Mouse (Mus musculus) hindbrain, embryonic 13.5 days (tissue): Measurements from ENCODE around the gene Nectin4. TPM values are rescaled to one million over a fixed set of nuclear protein-coding genes. Genes with fewer than 3 reads are reported as not detected.
"Not testable (repeated sequence)": the region's sequence is repeated elsewhere in the genome, so short reads cannot be mapped to it uniquely, and the experiment has no call there.

Experiments used
- ATAC-seq: fragments of 200-750 bp; cut with Nextera tagmentation; 2 replicates; pipeline ENCODE4 v1.8.0; 2017; ENCODE audit warnings: moderate TSS enrichment; ENCODE audit not compliant: low FRiP score
- H3K27ac ChIP-seq: fragments of 300-500 bp; sonication (generic); 2 replicates; pipeline ENCODE4 v1.5.1; 2015; ENCODE audit warnings: inconsistent platforms, mild to moderate bottlenecking, moderate library complexity
- H3K27me3 ChIP-seq: fragments of 300-500 bp; sonication (generic); 2 replicates; pipeline ENCODE4 v1.6.1; 2015; ENCODE audit warnings: mild to moderate bottlenecking, inconsistent platforms
- H3K36me3 ChIP-seq: fragments of 300-500 bp; sonication (generic); 2 replicates; pipeline ENCODE4 v1.6.1; 2015; ENCODE audit warnings: mild to moderate bottlenecking, inconsistent platforms
- H3K4me1 ChIP-seq: fragments of 300-500 bp; sonication (generic); replicated peaks from 2 replicates; pipeline ENCODE4 v1.6.1; 2015; ENCODE audit warnings: inconsistent platforms
- H3K4me2 ChIP-seq: fragments of 300-500 bp; sonication (generic); 2 replicates; pipeline ENCODE4 v1.6.1; 2015; ENCODE audit warnings: inconsistent platforms, mild to moderate bottlenecking, moderate library complexity
- H3K4me3 ChIP-seq: fragments of 300-500 bp; sonication (generic); 2 replicates; pipeline ENCODE4 v1.5.1; 2015; ENCODE audit warnings: mild to moderate bottlenecking, inconsistent platforms
- H3K9ac ChIP-seq: fragments of 300-500 bp; sonication (generic); 2 replicates; pipeline ENCODE4 v1.6.1; 2015; ENCODE audit warnings: mild to moderate bottlenecking, inconsistent platforms
- H3K9me3 ChIP-seq: fragments of 300-500 bp; sonication (generic); 2 replicates; pipeline ENCODE4 v1.6.1; 2016; ENCODE audit warnings: inconsistent platforms
- WGBS: fragments of 180-500 bp; shearing (Covaris S2); methylation state at CpG from one replicate; pipeline ENCODE4 v1.1.7; 2015; 5-methylcytosine and 5-hydroxymethylcytosine counted together
- polyA plus RNA-seq: library from polyadenylated mRNA; unstranded; fragments of >200 nt; fragmentation: Nextera tagmentation; extraction: Ambion mirVana; gene quantifications from 2 replicates; pipeline ENCODE4 v1.2.1, GENCODE M21; 2015

The Nectin4 gene
- polyA plus RNA-seq: 1.4 and 1.7 TPM in 2 replicates

DNA sequence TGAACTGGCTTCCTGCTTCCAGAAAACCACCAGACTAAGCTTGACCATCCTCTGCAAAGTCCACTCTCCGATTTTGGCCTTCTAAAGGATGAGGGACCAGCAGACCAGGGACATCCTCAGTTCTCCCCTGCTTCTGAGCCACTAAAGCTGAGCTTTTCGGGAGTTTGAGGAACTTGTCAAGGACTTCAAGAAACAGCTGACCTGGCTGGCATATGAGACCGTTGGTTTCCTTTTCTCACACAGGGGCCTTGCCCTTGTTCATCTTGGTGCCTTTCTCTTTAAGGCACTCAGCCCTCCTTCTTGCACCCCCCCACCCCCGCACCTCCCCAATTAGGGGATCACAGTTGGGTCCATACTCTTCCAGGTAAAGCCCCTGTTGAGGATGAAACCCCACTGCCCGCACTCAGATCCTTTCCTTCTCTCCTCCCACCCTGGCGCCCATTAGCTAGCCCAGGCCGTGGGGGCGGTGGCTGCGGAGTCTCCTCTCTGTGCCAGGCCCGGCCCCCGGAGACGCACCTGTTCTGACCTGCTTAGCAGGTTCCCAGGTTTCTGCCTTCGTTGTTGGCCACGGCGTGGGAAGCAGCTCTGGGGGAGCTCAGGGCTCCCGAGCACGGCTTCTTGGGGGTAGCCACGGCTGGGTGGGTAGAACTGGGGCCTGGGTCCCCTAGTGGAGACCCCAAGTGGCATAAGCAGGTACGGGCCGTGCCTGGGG is at the start of gene Nectin4:
TSS of gene Nectin4 (plus strand) at position 255 of the 712 bp plus-strand sequence.
- Histone ChIP-seq H3K4me2 (no peak within 1 kb of the TSS), H3K27me3 (peaks cover 24% of the 10 kb centered on the region; the same call in 1 of the 2 replicates)
- WGBS: 41% methylated on average over 20 of the region's 20 CpGs

DNA sequence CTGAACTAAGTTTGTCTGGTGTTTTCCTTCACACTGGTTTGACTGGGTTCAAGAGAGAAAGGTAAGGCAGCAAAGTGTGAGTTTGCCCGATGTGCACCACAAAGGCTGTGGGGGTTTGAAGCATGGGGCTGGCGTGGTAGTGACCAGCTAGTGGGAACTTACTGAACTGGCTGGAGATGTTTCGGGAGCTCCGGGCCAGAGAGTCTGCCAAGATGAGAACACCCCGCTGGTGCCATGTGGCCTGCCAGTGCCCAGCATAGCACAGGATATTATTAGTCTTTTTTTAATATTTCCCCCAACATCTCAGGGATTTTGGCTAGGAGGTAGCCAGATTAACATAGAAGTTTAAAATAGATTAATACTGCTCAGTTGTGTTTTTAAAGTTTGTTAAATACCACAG is 49.7 kb upstream of the Nectin4 start:
- WGBS: 18% methylated on average over 5 of the region's 5 CpGs
- Histone ChIP-seq H3K4me2 (no peak overlapping the region), H3K27me3 (no peaks in the 10 kb centered on the region), H3K27ac (no peak overlapping the region), H3K4me3 (peak overlapping the region; percentile 7; the same call in 1 of the 2 replicates), H3K36me3 (no peaks in the 10 kb centered on the region), H3K4me1 (no peaks in the 10 kb centered on the region), H3K9me3 (no peaks in the 10 kb centered on the region), H3K9ac (no peak overlapping the region)
- ATAC-seq: no peak

More for the DNA sequence above, at the start of gene Nectin4:
- Histone ChIP-seq H3K9ac (no peak within 1 kb of the TSS), H3K4me3 (no peak within 1 kb of the TSS), H3K27ac (no peak within 1 kb of the TSS), H3K9me3 (no peaks in the 10 kb centered on the region), H3K4me1 (no peaks in the 10 kb centered on the region), H3K36me3 (no peaks in the 10 kb centered on the region)
- ATAC-seq: no peak

GRCm38 (mm10) chr1:171321415-171321814 is 48.5 kb upstream of the Nectin4 start:
- peaks cover 10% of the 10 kb centered on the region for H3K4me1 ChIP-seq
- H3K9me3 ChIP-seq: no peaks in the 10 kb centered on the region
- no peaks in the 10 kb centered on the region for H3K27me3 ChIP-seq
- no peak overlapping the region for H3K4me2 ChIP-seq
- H3K27ac ChIP-seq: no peak overlapping the region
- H3K9ac ChIP-seq: no peak overlapping the region
- 0 out of 2 replicates have a peak, but pooled peaks cover 2% of the 10 kb centered on the region for H3K36me3 ChIP-seq
- no peak overlapping the region for H3K4me3 ChIP-seq
- no peak for ATAC-seq

GRCm38 (mm10) chr1:171322012-171322411 is 47.9 kb upstream of the Nectin4 start:
- H3K4me2 ChIP-seq: no peak overlapping the region
- ATAC-seq: peak; percentile 49; the same call in 1 of the 2 replicates

GRCm38 (mm10) chr1:171325571-171325970 is 44.3 kb upstream of the Nectin4 start:
- Histone ChIP-seq H3K27me3 (no peaks in the 10 kb centered on the region), H3K9ac (no peak overlapping the region), H3K4me2 (no peak overlapping the region), H3K27ac (no peak overlapping the region), H3K4me3 (no peak overlapping the region), H3K4me1 (peaks cover 35% of the 10 kb centered on the region), H3K9me3 (no peaks in the 10 kb centered on the region), H3K36me3 (0 out of 2 replicates have a peak, but pooled peaks cover 2% of the 10 kb centered on the region)
- 88% methylated on average over 2 of the region's 2 CpGs for WGBS
- ATAC-seq: no peak

More at GRCm38 (mm10) chr1:171322012-171322411, 47.9 kb upstream of the Nectin4 start:
- Histone ChIP-seq H3K4me1 (peaks cover 14% of the 10 kb centered on the region), H3K27me3 (no peaks in the 10 kb centered on the region), H3K27ac (no peak overlapping the region), H3K36me3 (0 out of 2 replicates have a peak, but pooled peaks cover 2% of the 10 kb centered on the region), H3K9ac (no peak overlapping the region), H3K4me3 (no peak overlapping the region), H3K9me3 (no peaks in the 10 kb centered on the region)
- 68% methylated on average over 1 of the region's 1 CpGs for WGBS

GRCm38 (mm10) chr1:171326588-171326987 is 43.3 kb upstream of the Nectin4 start:
- not testable (repeated sequence) for H3K27ac ChIP-seq, H3K9ac ChIP-seq, H3K27me3 ChIP-seq, H3K36me3 ChIP-seq, H3K4me3 ChIP-seq, H3K9me3 ChIP-seq, H3K4me2 ChIP-seq, ATAC-seq
- peaks cover 44% of the 10 kb centered on the region for H3K4me1 ChIP-seq
- 85% methylated on average over 4 of the region's 4 CpGs for WGBS

- peak overlapping the region; percentile 91 for H3K4me3 ChIP-seq
- H3K9me3 ChIP-seq: no peaks in the 10 kb centered on the region
- peak overlapping the region; percentile 90 for H3K9ac ChIP-seq
- H3K36me3 ChIP-seq: peaks cover 7% of the 10 kb centered on the region; the same call in 1 of the 2 replicates
- peak overlapping the region; percentile 90 for H3K4me2 ChIP-seq
- H3K27me3 ChIP-seq: no peaks in the 10 kb centered on the region
- WGBS: 31% methylated on average over 9 of the region's 9 CpGs
- peaks cover 57% of the 10 kb centered on the region for H3K4me1 ChIP-seq
- no peak for ATAC-seq
- H3K27ac ChIP-seq: peak overlapping the region; percentile 99
Observed at GRCm38 (mm10) chr1:171328244-171328643, 41.7 kb upstream of the Nectin4 start.

DNA sequence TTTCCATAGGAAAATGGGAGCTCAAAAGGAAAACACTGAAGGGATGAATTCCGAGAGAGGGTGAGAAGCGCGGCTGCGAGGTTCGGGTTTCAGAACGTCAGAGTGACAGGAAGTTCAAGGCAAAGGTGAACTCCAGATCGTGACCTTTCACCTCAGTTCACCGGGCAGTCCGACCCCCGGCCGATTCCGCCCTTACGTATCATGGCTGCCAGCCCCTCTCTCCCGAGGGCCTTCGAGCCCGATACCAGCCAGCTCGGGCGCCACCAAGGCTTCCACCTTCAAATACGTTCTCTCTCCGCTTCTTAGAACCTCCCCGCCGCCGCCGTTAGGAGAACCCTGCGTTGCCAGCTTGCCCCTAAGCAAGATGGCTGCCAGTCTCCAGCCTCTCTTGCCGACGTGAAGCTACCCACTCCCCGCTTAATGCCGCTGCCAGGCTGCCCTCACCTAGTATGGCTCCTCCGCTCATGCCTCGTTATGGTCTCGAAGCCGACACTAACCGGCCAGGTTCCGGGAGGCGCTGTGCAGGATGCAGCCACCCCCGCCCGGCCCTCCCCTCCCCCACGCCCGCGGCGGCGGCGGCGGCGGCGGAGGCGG is 41.0 kb upstream of the Nectin4 start, which contains the start of gene Dedd:
TSS of gene Dedd (plus strand) at position 307 of the 594 bp plus-strand sequence.
- Histone ChIP-seq H3K36me3 (peaks cover 13% of the 10 kb centered on the region; the same call in 1 of the 2 replicates), H3K4me3 (peak within 1 kb of the TSS; percentile 91), H3K4me1 (peaks cover 63% of the 10 kb centered on the region), H3K9me3 (no peaks in the 10 kb centered on the region), H3K9ac (peak within 1 kb of the TSS; percentile 90), H3K4me2 (peak within 1 kb of the TSS; percentile 90), H3K27me3 (no peaks in the 10 kb centered on the region), H3K27ac (peak within 1 kb of the TSS; percentile 99)
- peak; percentile 96 for ATAC-seq
- WGBS: under 1% methylated on average over 47 of the region's 48 CpGs

- H3K27ac ChIP-seq: peak overlapping the region; percentile 99
- H3K9me3 ChIP-seq: no peaks in the 10 kb centered on the region
- under 1% methylated on average over 60 of the region's 61 CpGs for WGBS
- H3K4me3 ChIP-seq: peak overlapping the region; percentile 91
- H3K9ac ChIP-seq: peak overlapping the region; percentile 90
- H3K4me2 ChIP-seq: peak overlapping the region; percentile 90
- no peaks in the 10 kb centered on the region for H3K27me3 ChIP-seq
- H3K4me1 ChIP-seq: peaks cover 69% of the 10 kb centered on the region
- peaks cover 13% of the 10 kb centered on the region; the same call in 1 of the 2 replicates for H3K36me3 ChIP-seq
- ATAC-seq: peak; percentile 89
Observed at GRCm38 (mm10) chr1:171329433-171330215, 40.3 kb upstream of the Nectin4 start.

- H3K4me1 ChIP-seq: peaks cover 70% of the 10 kb centered on the region
- peak overlapping the region; percentile 91 for H3K4me3 ChIP-seq
- H3K27ac ChIP-seq: peak overlapping the region; percentile 99
- no peaks in the 10 kb centered on the region for H3K27me3 ChIP-seq
- 0% methylated on average over 4 of the region's 4 CpGs for WGBS
- peak overlapping the region; percentile 90 for H3K4me2 ChIP-seq
- H3K36me3 ChIP-seq: peaks cover 13% of the 10 kb centered on the region; the same call in 1 of the 2 replicates
- ATAC-seq: no peak
- H3K9ac ChIP-seq: peak overlapping the region; percentile 90
- no peaks in the 10 kb centered on the region for H3K9me3 ChIP-seq
Observed at GRCm38 (mm10) chr1:171330216-171330560, 39.7 kb upstream of the Nectin4 start.

- Histone ChIP-seq H3K9me3 (peaks cover 5% of the 10 kb centered on the region; the same call in 1 of the 2 replicates), H3K4me3 (no peak overlapping the region), H3K4me2 (no peak overlapping the region), H3K4me1 (peaks cover 32% of the 10 kb centered on the region), H3K9ac (no peak overlapping the region; the same call in 1 of the 2 replicates), H3K27ac (no peak overlapping the region), H3K36me3 (peaks cover 59% of the 10 kb centered on the region), H3K27me3 (no peaks in the 10 kb centered on the region)
- WGBS: 95% methylated on average over 16 of the region's 16 CpGs
- no peak for ATAC-seq
Observed at GRCm38 (mm10) chr1:171342262-171343207, 27.4 kb upstream of the Nectin4 start.
